Mouse (Mus musculus) forebrain, embryonic 14.5 days (tissue): ENCODE measurements around the gene 2210011C24Rik. TPM values are rescaled to one million over a fixed set of nuclear protein-coding genes. Genes with fewer than 3 reads are reported as not detected.
"Not testable (repeated sequence)": the region's sequence is repeated elsewhere in the genome, so short reads cannot be mapped to it uniquely, and the experiment has no call there.

Experiments
- ATAC-seq: fragments of 200-750 bp; cut with Nextera tagmentation; 2 replicates; pipeline ENCODE4 v1.8.0; 2017; ENCODE audit warnings: mild to moderate bottlenecking, moderate library complexity
- DNase-seq: peaks from one replicate; pipeline ENCODE4 v3.0.0-alpha.2; 2015; ENCODE audit warnings: low spot score
- H3K27ac ChIP-seq: fragments of 300-500 bp; sonication (generic); 2 replicates; pipeline ENCODE4 v1.5.1; 2014; ENCODE audit warnings: low read depth, mild to moderate bottlenecking, control low read depth, low read length, moderate library complexity
- H3K27me3 ChIP-seq: fragments of 300-500 bp; sonication (generic); replicated peaks from 2 replicates; pipeline ENCODE4 v1.6.1; 2014; ENCODE audit warnings: low read length, control low read depth, mixed read lengths; ENCODE audit not compliant: control insufficient read depth, insufficient read depth
- H3K36me3 ChIP-seq: fragments of 300-500 bp; sonication (generic); 2 replicates; pipeline ENCODE4 v1.6.1; 2014; ENCODE audit warnings: low read length, control low read depth; ENCODE audit not compliant: control insufficient read depth, insufficient read depth
- H3K4me1 ChIP-seq: fragments of 300-500 bp; sonication (generic); 2 replicates; pipeline ENCODE4 v1.6.1; 2014; ENCODE audit warnings: antibody characterized with exemption, low read length, control low read depth; ENCODE audit not compliant: control insufficient read depth, insufficient read depth
- H3K4me2 ChIP-seq: fragments of 300-500 bp; sonication (generic); 2 replicates; pipeline ENCODE4 v1.6.1; 2014; ENCODE audit warnings: mild to moderate bottlenecking, control low read depth, low read length
- H3K4me3 ChIP-seq: fragments of 300-500 bp; sonication (generic); 2 replicates; pipeline ENCODE4 v1.5.1; 2014; ENCODE audit warnings: low read depth, low read length, control low read depth
- H3K9ac ChIP-seq: fragments of 300-500 bp; sonication (generic); 2 replicates; pipeline ENCODE4 v1.6.1; 2014; ENCODE audit warnings: mild to moderate bottlenecking, low read length, control low read depth, moderate library complexity
- H3K9me3 ChIP-seq: fragments of 300-500 bp; sonication (generic); replicated peaks from 2 replicates; pipeline ENCODE4 v1.6.1; 2016; ENCODE audit warnings: low read length, control low read depth, mixed read lengths; ENCODE audit not compliant: control insufficient read depth
- WGBS: fragments of 180-500 bp; shearing (Covaris S2); extraction: QIAGEN DNeasy Blood & Tissue Kit; methylation state at CpG from one replicate; pipeline ENCODE4 v1.1.7; 2014; 5-methylcytosine and 5-hydroxymethylcytosine counted together
- polyA plus RNA-seq: library from polyadenylated mRNA; unstranded; fragments of >200 nt; fragmentation: Nextera tagmentation; extraction: Ambion mirVana; gene quantifications from 2 replicates; pipeline ENCODE4 v1.2.1, GENCODE M21; 2014

Gene 2210011C24Rik
- polyA plus RNA-seq, 1 experiment from 2014 or later, result not detected

GRCm38 (mm10) chr8:83994030-83994429, 17.9 kb downstream of the 2210011C24Rik start:
- H3K36me3 ChIP-seq, result peaks cover 46% of the 10 kb centered on the region
- H3K9me3 ChIP-seq, result no peaks in the 10 kb centered on the region
- WGBS, result 89% methylated on average over 3 of the region's 3 CpGs
- ATAC-seq, result no peak
- no peak overlapping the region for H3K27ac ChIP-seq
- H3K9ac ChIP-seq, result no peak overlapping the region
- H3K4me2 ChIP-seq, result no peak overlapping the region
- H3K27me3 ChIP-seq, result no peaks in the 10 kb centered on the region
- no peak for DNase-seq
- peaks cover 4% of the 10 kb centered on the region for H3K4me1 ChIP-seq
- H3K4me3 ChIP-seq, result no peak overlapping the region

GRCm38 (mm10) chr8:83992488-83992887, 19.5 kb downstream of the 2210011C24Rik start:
- WGBS, result 95% methylated on average over 2 of the region's 2 CpGs
- ATAC-seq (no peak), DNase-seq (no peak)
- Histone ChIP-seq H3K27me3 (no peaks in the 10 kb centered on the region), H3K4me2 (no peak overlapping the region), H3K9me3 (no peaks in the 10 kb centered on the region), H3K4me1 (no peaks in the 10 kb centered on the region; the same call in 1 of the 2 replicates), H3K27ac (no peak overlapping the region), H3K4me3 (no peak overlapping the region), H3K36me3 (peaks cover 61% of the 10 kb centered on the region), H3K9ac (no peak overlapping the region)

GRCm38 (mm10) chr8:83990170-83990569, 21.8 kb downstream of the 2210011C24Rik start:
- peaks cover 83% of the 10 kb centered on the region for H3K36me3 ChIP-seq
- no peaks in the 10 kb centered on the region for H3K27me3 ChIP-seq
- no peaks in the 10 kb centered on the region for H3K9me3 ChIP-seq
- H3K4me3 ChIP-seq, result no peak overlapping the region
- H3K9ac ChIP-seq, result no peak overlapping the region
- no peak overlapping the region for H3K27ac ChIP-seq
- no peak overlapping the region for H3K4me2 ChIP-seq
- H3K4me1 ChIP-seq, result no peaks in the 10 kb centered on the region
- DNase-seq, result no peak
- 92% methylated on average over 14 of the region's 14 CpGs for WGBS
- no peak for ATAC-seq

DNA sequence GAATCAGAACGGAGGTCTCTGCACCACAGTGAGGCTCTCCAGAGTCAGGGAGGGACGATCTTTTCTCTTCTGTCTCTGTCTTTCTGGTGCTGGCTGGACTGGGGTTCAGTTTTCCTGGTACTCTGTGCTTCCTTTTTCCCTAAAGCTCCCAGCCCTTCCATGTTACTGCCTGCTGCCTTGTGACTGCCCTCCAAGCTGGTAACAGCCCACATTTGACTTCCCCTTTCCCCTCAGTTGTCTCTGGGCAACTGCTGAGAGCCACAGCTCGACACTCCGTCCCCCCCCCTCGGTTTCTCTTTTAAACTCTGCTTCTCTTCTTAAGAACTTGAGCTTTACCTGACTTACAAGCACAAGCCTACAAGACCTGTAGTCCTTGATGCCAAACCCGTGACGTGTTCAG, 22.7 kb downstream of the 2210011C24Rik start:
- H3K9me3 ChIP-seq, result no peaks in the 10 kb centered on the region
- no peak overlapping the region for H3K4me2 ChIP-seq
- no peaks in the 10 kb centered on the region for H3K4me1 ChIP-seq
- no peak overlapping the region for H3K9ac ChIP-seq
- H3K36me3 ChIP-seq, result peaks cover 91% of the 10 kb centered on the region
- no peaks in the 10 kb centered on the region for H3K27me3 ChIP-seq
- no peak overlapping the region for H3K27ac ChIP-seq
- H3K4me3 ChIP-seq, result no peak overlapping the region
- DNase-seq, result no peak
- no peak for ATAC-seq
- WGBS, result 88% methylated on average over 7 of the region's 7 CpGs

- not testable (repeated sequence) for H3K27ac ChIP-seq, H3K9me3 ChIP-seq, H3K4me2 ChIP-seq, H3K9ac ChIP-seq, H3K4me3 ChIP-seq, ATAC-seq, DNase-seq, H3K27me3 ChIP-seq, H3K4me1 ChIP-seq
- peaks cover 77% of the 10 kb centered on the region for H3K36me3 ChIP-seq
- WGBS, result 99% methylated on average over 2 of the region's 2 CpGs
Observed at GRCm38 (mm10) chr8:83983222-83983621, 28.7 kb downstream of the 2210011C24Rik start.

GRCm38 (mm10) chr8:83982449-83982848, 29.5 kb downstream of the 2210011C24Rik start:
- Histone ChIP-seq H3K4me1 (peaks cover 2% of the 10 kb centered on the region; the same call in 1 of the 2 replicates), H3K4me2 (no peak overlapping the region), H3K9me3 (no peaks in the 10 kb centered on the region), H3K27me3 (no peaks in the 10 kb centered on the region), H3K4me3 (no peak overlapping the region), H3K36me3 (peaks cover 70% of the 10 kb centered on the region), H3K27ac (no peak overlapping the region), H3K9ac (no peak overlapping the region)
- DNase-seq (no peak), ATAC-seq (no peak)
- WGBS, result 89% methylated on average over 4 of the region's 4 CpGs

- Histone ChIP-seq H3K27me3 (no peaks in the 10 kb centered on the region), H3K9ac (no peak overlapping the region), H3K27ac (no peak overlapping the region), H3K4me2 (no peak overlapping the region), H3K9me3 (no peaks in the 10 kb centered on the region), H3K4me1 (peaks cover 7% of the 10 kb centered on the region; the same call in 1 of the 2 replicates), H3K4me3 (no peak overlapping the region), H3K36me3 (peaks cover 61% of the 10 kb centered on the region)
- 92% methylated on average over 7 of the region's 7 CpGs for WGBS
- no peak for ATAC-seq
- DNase-seq, result no peak
Observed at GRCm38 (mm10) chr8:83981533-83981932, 30.4 kb downstream of the 2210011C24Rik start.

GRCm38 (mm10) chr8:83980845-83981244, 31.1 kb downstream of the 2210011C24Rik start:
- no peaks in the 10 kb centered on the region for H3K27me3 ChIP-seq
- H3K4me1 ChIP-seq, result peaks cover 7% of the 10 kb centered on the region; the same call in 1 of the 2 replicates
- no peak overlapping the region for H3K9ac ChIP-seq
- H3K4me3 ChIP-seq, result no peak overlapping the region
- peaks cover 54% of the 10 kb centered on the region for H3K36me3 ChIP-seq
- H3K27ac ChIP-seq, result no peak overlapping the region
- no peaks in the 10 kb centered on the region for H3K9me3 ChIP-seq
- ATAC-seq, result no peak
- no peak for DNase-seq
- no peak overlapping the region for H3K4me2 ChIP-seq
- WGBS, result 80% methylated on average over 8 of the region's 8 CpGs

- no peaks in the 10 kb centered on the region for H3K9me3 ChIP-seq
- no peak overlapping the region for H3K4me3 ChIP-seq
- H3K27me3 ChIP-seq, result no peaks in the 10 kb centered on the region
- ATAC-seq, result no peak
- DNase-seq, result no peak
- peaks cover 49% of the 10 kb centered on the region for H3K36me3 ChIP-seq
- 86% methylated on average over 1 of the region's 1 CpGs for WGBS
- H3K9ac ChIP-seq, result no peak overlapping the region
- H3K4me2 ChIP-seq, result no peak overlapping the region
- peaks cover 7% of the 10 kb centered on the region; the same call in 1 of the 2 replicates for H3K4me1 ChIP-seq
- no peak overlapping the region for H3K27ac ChIP-seq
Observed at GRCm38 (mm10) chr8:83980250-83980649, 31.7 kb downstream of the 2210011C24Rik start.
